Mouse (Mus musculus) left cerebral cortex, postnatal 36 days (tissue): Measurements from ENCODE around the gene Thg1l. TPM values are rescaled to one million over a fixed set of nuclear protein-coding genes. Genes with fewer than 3 reads are reported as not detected.

Source experiments
- total RNA-seq, 2 experiments: library from RNA; stranded (reverse); gene quantifications; 2 replicates each; pipeline ENCODE4 v1.2.3; 2021

The Thg1l gene
- total RNA-seq, 2 experiments from 2014 or later, result 10.0 to 12.4 TPM

Other genes starting within 250 kb of the Thg1l start
- gene Clint1, start 103.4 kb downstream of the Thg1l start, total RNA-seq, result 10 to 100 TPM; 48.6 to 55.2 TPM
- gene Lsm11, start 10.6 kb downstream of the Thg1l start, total RNA-seq, result 10 to 100 TPM; 23.8 to 25.4 TPM
- under 1 TPM in 1 of 2 experiments, not detected in 1; 0.10 TPM for gene Sox30, start 24.8 kb upstream of the Thg1l start, total RNA-seq
- gene Gm12166, start 96.8 kb upstream of the Thg1l start, total RNA-seq, result 1 to 10 TPM; 2.6 to 6.4 TPM
- 10 to 100 TPM; 16.8 to 20.9 TPM for gene Adam19, start 100.5 kb upstream of the Thg1l start, total RNA-seq
- 1 to 10 TPM; 1.9 to 2.5 TPM for gene Nipal4, start 211.0 kb upstream of the Thg1l start, total RNA-seq